Mouse (Mus musculus) left cerebral cortex, adult 11 months (tissue): ENCODE measurements around the gene Ank3.
A peak's percentile ranks its signal among the peaks of the same experiment; 100 is the strongest.
"Not testable (repeated sequence)": the region's sequence is repeated elsewhere in the genome, so short reads cannot be mapped to it uniquely, and the experiment has no call there.

Experiments
- DNase-seq: peaks from one replicate; pipeline ENCODE4 v3.0.0; 2022; ENCODE audit warnings: low spot score

Gene Ank3

GRCm38 (mm10) chr10:69398763-69399590 lies at the start of gene Ank3:
Gene Ank3, plus strand, starts transcription at chr10:69398773.
- no peak for DNase-seq

- DNase-seq, result no peak
Measured at GRCm38 (mm10) chr10:69351071-69351841, 47.3 kb upstream of the Ank3 start.

- DNase-seq, result no peak
Measured at GRCm38 (mm10) chr10:69351842-69352211, 46.7 kb upstream of the Ank3 start.

DNA sequence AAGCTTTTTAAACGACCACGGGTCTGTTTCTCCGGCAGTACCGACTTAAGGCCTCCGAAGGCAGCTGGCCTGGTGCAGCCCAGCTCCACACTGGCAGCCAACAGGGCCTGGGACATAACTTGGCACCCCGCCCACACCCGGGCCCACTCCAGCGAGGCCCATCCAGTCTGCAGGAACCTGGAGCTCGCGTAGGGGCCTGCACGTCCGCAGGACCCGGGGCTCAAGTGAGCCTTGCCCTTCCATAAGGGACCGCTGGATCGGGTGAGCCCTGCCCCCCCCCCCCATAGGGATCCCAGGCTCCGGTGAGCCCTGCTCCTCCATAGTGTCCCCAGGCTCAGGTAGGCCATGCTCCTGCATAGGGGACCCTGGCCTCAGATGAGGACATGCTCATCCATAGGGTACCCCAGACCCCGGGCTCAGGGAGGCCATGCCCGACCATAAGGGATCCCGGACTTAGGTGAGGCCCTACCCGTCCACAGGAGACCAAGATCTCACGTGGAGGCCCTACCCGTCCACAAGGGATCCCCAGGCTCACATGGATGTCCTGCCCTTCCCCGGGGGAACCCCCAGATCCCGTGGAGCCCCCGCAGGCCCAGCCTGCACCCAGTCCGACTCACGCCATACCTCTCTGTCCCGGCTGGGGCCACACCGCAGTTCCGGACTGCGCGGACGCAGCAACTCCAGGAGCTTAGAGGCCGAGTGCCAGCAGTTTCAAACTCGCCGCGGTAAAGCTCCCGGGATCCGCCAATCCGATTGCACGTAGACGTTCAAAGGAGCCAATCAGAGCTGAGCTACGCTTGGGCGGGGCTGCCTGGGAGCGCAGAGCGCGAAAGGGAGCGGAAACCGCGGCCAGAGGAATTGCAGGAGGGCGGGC lies 46.1 kb upstream of the Ank3 start, which contains the start of gene Cdk1:
Cdk1 (minus strand) TSS at position 727 of the 874 bp plus-strand sequence.
- DNase-seq, result peak; percentile 88

- not testable (repeated sequence) for DNase-seq
Measured at GRCm38 (mm10) chr10:69353086-69353479, 45.5 kb upstream of the Ank3 start.

DNA sequence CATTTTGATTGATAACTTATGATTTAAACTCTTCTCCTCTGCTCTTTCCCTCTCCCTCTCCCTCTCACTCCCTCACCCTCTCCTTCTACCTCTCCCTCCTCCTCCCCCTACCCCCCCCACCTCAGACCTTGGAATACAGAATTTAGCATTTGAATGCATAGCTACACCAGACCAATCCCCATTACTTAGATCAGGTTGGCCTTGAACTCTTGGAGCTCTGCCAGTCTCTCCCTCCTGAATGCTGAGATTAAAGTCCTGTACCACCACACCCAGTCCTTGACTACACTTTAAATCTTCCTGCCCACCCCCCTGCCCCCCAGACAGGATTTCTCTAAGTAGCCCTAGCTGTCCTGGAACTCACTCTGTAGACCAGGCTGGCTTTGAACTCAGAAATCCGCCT lies 38.9 kb upstream of the Ank3 start:
- DNase-seq, result no peak

GRCm38 (mm10) chr10:69366208-69366607 lies 32.4 kb upstream of the Ank3 start:
- DNase-seq, result no peak

DNA sequence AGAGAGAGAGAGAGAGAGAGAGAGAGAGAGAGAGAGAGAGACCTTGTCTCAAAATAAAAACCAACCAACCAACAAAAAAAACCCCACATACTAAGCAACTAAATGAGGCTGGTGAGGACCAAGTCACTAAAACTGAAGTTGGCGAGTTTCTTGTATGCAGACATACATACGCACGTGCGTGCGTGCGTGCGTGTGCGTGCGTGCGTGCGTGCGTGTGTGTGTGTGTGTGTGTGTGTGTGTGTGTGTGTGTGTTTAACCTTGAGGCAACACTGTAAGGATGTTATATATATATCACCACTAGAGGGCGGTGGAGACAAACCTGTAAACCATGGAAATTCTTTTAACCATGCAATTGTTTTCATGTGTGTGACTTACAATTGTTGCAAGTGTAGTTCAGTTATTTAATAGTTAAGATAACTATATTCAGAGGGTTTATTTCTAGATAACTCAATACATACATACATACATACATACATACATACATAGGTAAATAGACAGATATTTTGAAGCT lies 31.6 kb upstream of the Ank3 start:
- no peak for DNase-seq

- no peak for DNase-seq
Measured at GRCm38 (mm10) chr10:69369321-69369720, 29.3 kb upstream of the Ank3 start.

DNA sequence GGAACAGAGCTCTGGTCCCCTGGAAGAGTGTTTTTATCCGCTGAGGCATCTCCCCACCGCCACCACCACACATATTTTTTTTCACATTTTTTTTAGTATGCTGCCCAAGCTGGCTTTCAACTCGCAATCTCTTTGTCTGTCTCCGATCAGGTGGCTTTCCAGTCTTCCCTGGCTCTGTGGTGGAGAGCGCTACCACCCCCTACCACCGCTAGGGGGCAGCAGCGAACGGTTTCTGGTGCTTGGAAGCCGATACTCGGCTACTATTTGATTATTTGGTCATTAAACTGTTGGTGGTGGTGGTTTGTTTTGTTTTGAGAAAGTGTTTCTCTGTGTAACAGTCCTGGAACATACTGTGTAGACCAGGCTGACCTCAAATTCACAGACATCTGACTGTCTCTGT lies 27.1 kb upstream of the Ank3 start:
- DNase-seq, result no peak

DNA sequence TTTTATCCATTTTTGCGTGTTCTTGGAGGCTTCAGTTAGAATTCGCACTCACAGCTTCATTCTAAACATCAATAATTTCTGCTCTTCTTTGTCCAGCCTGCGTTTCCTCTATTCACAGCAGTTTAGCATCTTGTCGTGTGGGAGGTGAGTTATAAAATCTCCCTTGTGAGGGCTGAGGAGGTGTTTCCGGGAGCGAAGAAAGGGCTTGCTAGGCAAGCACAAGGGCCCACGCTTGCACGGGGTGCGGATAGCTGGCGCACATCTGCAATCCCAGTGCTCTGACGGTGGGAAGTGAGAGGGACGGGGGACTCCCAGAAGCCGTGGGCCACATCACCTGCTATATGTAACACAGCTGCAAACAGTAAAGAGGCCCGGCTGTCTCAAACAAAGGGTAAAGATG lies 26.5 kb upstream of the Ank3 start:
- no peak for DNase-seq

DNA sequence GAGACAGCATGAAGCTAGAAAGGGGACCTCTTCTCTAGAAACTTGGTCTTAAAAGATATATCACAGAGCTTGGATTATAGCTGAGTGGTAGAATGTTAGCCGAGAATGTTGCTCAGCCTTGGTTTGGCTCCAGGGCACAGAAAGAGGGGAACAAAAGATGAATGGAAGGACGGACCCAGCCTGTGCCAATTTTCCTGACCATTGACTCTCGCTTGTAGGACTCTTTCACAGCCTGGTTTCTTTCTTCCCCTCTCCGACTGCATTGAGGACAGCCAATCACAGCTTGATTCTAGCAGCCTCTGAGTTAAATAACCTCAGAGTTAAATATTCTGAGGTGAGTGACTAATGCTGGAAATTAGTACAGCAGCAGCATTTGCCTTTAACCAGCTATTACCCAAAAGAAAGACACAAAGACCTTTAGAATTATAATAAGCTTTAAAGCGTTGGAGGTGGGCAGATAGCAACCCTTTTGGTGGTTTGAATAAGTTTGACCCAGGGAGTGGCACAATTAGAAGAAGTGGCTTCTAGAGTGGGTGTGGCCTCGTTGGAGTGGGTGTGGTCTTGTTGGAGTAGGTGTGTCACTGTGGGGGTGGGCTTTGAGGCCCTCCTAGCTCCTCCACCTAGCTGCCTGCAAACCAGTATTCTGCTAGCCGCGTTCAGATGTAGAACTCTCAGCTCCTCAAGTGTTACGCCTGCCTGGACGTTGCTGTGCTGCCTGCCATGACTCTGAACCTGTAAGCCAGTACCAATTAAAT lies 24.6 kb upstream of the Ank3 start:
- DNase-seq, result no peak

DNA sequence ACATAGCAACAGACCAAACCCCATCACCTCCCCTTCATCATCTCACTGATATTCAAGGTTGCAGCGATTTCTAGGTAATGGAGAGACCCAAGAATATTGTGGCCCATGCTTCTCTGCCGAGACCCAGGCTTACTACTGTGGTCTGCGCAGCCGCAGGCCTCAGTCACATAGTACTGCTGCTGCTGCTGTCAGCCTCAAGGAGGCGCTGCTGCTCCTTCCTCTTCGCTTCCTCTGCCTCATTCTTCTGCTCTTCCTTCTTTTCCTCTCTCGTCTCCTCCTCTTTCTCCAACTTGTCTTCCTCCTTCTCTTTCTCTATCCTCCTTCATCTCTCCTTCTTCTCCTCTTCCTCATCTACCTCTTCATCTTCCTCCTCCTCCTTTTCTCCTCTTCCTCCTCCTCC lies 23.4 kb upstream of the Ank3 start:
- DNase-seq, result no peak

- no peak for DNase-seq
Measured at GRCm38 (mm10) chr10:69383186-69383585, 15.4 kb upstream of the Ank3 start.

- no peak for DNase-seq
Measured at GRCm38 (mm10) chr10:69384640-69385039, 13.9 kb upstream of the Ank3 start.

- no peak for DNase-seq
Measured at GRCm38 (mm10) chr10:69385136-69385535, 13.4 kb upstream of the Ank3 start.

GRCm38 (mm10) chr10:69386767-69387166 lies 11.8 kb upstream of the Ank3 start:
- DNase-seq, result no peak

- DNase-seq, result no peak
Measured at GRCm38 (mm10) chr10:69389511-69389910, 9.1 kb upstream of the Ank3 start.

DNA sequence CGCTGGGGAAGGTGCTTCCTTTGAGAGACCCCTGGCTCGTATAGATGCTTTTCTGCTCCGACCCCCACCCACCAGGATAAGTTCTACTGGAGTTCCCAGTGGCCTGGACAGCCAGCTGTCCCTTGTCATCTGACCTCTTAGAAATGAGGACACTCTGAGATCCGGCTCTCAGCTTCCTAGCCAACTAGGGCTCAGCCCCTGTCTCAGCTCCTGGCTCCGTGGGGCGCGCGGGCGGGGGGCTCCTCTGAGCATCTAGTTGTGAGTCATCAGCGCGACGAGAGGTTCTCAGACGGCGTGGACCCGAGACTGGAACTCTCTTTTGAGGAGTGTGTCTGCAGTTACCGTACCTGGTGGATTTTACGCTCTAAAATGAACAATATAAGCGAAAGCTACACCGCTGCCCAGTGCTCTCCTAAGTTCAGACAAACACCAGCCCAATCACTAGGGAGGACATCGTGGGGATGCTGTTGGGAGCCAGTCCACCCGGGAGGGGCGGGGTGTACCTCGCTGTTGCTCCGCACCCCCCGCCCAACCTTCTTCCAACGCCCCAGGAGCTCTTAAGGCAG lies 293 bp upstream of the Ank3 start:
- DNase-seq, result no peak

DNA sequence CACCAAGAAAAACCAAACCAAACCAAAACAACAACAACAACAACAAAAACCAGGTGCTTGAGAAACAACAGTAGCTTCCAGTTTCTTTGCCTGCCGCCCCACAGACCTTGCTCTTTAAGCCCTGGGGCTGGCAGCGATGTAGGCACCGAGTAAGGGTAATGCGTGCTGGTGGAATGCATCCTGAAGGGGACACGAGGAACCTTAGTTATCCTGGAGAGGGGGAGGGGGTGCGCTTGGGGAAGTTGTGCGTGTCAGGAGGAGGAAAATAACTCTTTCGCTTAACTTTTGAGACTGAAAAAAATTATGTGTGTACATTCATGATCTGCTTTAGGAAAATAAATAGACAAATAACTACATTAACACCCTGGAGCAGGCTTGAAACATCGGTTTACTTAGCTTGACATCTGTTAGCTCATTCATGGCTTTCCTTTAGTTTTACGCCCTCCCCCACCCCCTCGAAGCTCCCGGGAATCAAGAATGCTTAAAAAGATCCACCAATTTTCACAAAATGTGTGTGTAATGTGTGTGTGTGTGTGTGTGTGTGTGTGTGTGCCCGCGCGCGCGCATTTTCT lies 1.3 kb downstream of the Ank3 start:
- no peak for DNase-seq

DNA sequence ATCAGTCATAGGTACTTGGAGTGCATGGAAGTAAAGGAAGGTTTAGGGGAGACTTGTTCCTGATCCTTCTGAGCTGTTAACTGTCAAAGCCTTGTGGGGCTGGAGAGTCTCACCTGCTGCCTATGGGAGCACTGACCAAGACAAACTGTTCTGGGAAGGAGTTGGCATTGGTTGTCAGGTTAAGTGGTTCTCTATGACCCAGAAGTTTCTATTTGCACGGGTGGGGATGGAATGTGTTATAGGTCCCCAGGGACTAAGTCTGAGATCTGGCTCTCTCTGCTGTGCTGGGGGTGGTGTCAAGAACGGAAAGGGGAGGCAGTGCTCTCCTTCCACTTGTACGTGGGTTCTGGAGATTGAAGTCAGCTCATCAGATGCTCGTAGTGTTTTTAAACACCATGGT lies 6.9 kb downstream of the Ank3 start:
- DNase-seq, result no peak
